Mouse (Mus musculus) layer of hippocampus, adult 11-12 months (tissue): ENCODE measurements around the gene Eno2.
"Not testable (repeated sequence)": the region's sequence is repeated elsewhere in the genome, so short reads cannot be mapped to it uniquely, and the experiment has no call there.

Experiments
- DNase-seq: peaks from one replicate; pipeline ENCODE4 v3.0.0; 2022; ENCODE audit warnings: low spot score

Gene Eno2

DNA sequence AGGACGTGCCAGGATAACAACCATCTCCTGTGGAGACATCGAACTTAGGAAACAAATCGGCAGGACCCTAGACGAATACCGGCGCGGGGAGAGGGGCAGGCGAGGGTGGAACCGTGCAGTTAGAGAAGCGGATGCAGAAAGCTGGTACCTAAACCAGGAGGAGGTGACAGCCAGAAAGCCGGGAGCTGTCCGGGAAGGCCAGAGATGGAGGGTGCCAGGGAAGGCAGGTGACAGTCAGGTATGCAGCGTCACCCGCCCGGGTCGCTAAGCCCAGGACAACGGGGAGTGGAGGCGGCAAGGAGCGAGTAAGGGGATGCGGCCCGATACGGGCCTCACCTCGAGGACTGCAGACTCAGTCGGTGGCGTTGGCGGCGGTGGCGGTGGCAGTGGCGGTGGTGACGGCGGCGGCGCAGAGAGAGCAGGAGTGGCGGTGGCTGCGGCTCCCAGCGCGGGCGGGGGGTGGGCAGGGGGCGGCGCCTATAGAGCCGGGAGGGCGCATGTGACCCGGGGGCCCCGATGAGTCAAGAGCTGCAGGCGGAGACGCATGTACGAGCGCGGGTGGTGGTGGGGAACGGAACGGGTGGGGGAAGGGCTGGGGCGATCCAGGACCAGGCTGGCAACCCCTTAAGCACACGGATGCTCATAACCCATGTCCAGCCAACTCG is at the start of gene Eno2:
Gene Eno2, minus strand, starts transcription at position 573 of the 665 bp plus-strand sequence.
- DNase-seq = peak; percentile 80

GRCm38 (mm10) chr6:124817971-124818370 is 48.5 kb upstream of the Eno2 start:
- DNase-seq = no peak

GRCm38 (mm10) chr6:124817563-124817962 is 48.1 kb upstream of the Eno2 start:
- DNase-seq = no peak

DNA sequence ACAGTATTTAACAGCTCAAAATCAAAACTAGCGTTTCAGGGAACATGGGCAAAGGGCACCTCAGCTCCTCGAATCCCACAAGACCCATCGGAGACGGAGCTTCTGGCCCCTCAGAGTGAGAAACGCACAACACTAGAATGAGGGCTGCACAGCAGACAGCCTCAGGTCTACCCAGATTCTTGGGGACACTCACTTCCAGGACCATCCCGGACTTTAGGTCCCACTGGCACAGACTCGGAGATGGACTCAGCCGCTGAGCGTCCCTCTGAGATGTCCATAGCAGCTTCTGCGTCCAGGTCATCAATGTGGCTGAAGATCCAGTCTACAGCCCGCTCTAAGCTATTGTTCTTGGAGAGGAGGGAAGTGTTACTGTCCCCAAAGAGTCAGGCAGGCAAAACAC is 47.7 kb upstream of the Eno2 start:
- no peak for DNase-seq

GRCm38 (mm10) chr6:124816611-124817010 is 47.1 kb upstream of the Eno2 start:
- DNase-seq = no peak

GRCm38 (mm10) chr6:124814858-124815774 is 45.6 kb upstream of the Eno2 start:
- no peak for DNase-seq

GRCm38 (mm10) chr6:124814448-124814847 is 45.0 kb upstream of the Eno2 start:
- no peak for DNase-seq

- peak; percentile 92 for DNase-seq
These were observed 44.5 kb upstream of the Eno2 start, which contains the start of gene Tpi1 for GRCm38 (mm10) chr6:124813933-124814332. Gene Tpi1 (minus strand): TSS chr6:124814296.

DNA sequence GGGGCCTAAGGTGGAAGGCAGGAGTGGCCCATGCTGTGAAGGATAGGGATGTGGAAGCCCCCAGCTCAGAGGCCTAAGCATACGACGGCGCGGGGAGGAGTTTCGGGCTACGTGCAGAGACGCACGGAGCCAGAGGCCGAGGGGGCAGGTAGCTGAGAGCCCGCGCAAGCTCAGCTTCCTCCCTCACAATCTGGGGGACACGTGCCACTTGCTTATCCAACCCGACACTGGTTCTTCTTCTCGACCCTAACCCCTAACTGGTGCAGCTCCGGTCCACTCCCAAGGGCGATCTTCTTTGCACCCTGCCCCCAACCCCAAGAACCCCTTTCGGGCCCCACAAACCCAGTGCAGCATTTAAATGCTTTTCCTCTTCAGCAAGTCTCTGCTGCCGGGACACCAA is 44.0 kb upstream of the Eno2 start:
- DNase-seq = peak; percentile 74

GRCm38 (mm10) chr6:124812848-124813247 is 43.4 kb upstream of the Eno2 start:
- no peak for DNase-seq

DNA sequence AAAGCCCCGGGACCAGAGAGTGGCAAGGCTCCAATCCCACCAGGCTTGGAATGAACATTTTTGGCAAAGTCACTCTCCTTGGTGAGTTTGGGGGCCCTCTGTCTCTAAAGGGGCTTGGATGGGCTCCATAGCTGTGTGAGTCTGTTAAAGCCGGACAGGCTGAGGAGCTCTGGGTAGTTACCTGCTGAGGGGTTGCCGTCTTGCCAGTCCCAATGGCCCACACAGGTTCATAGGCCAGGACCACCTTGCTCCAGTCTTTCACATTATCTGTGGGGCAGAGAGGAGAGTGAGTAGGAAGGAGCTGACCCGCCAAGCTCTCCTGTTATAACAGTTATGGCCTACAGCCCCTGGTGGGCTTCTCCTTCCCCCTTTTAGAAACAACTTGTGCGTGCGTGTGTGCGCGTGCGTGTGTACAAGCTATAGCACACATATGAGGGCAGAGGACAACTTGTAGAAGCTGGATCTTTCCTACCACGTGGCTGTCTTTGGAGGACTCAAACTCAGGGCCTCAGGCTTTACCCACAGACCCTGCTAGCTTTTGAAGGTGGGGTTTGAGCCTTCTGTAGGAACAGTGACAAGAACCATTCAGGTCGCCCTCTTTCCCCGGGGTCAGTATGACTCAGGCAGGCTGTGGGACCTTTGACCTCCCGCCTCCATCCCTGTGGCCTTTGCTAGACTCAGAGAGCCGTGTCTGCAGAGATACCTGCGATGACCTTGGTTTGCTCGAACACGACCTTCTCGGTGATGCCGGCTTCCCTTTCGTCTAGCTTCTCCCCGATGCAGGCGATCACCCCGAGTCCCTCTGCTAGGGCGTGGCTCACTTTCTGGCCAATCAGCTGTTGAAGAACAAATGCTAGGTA is 42.5 kb upstream of the Eno2 start:
- DNase-seq = no peak

- no peak for DNase-seq
These were observed 41.9 kb upstream of the Eno2 start for GRCm38 (mm10) chr6:124811403-124811665.

DNA sequence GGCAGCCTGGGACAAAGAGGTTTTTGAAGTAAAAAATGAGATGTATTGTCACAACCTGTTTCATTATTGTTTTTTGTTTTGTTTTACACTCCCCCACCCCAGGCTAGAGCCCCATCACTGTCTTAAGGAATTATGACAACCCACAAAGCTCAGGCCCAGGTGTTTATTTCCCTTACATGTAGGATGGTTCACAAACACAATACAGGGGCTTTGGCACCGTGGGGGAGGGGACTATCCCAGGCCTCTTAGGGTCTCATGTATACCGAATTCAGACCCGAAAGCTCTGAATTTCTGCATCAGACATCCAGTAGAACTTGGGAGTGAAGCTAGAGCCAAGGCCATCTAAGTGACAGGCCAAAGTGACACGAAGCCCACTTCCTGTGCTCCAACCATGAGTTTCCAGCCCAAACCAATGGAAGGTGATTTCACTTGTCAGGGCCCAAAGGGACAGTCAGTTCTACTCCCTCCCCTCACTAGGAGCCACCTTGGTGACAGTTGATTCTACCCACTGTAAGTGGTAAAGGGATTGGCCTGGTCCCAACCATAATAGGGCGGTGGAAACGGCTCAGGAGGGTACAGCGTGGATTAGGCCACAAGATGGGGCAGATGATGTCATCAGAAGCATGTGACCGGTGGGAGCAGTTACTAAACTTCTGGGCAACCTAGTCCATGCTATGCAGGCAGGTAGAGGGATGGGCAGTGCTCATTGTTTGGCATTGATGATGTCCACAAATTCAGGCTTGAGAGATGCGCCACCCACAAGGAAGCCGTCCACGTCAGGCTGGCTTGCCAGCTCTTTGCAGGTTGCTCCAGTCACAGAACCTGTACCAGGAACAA is 41.3 kb upstream of the Eno2 start:
- DNase-seq = not testable (repeated sequence)

DNA sequence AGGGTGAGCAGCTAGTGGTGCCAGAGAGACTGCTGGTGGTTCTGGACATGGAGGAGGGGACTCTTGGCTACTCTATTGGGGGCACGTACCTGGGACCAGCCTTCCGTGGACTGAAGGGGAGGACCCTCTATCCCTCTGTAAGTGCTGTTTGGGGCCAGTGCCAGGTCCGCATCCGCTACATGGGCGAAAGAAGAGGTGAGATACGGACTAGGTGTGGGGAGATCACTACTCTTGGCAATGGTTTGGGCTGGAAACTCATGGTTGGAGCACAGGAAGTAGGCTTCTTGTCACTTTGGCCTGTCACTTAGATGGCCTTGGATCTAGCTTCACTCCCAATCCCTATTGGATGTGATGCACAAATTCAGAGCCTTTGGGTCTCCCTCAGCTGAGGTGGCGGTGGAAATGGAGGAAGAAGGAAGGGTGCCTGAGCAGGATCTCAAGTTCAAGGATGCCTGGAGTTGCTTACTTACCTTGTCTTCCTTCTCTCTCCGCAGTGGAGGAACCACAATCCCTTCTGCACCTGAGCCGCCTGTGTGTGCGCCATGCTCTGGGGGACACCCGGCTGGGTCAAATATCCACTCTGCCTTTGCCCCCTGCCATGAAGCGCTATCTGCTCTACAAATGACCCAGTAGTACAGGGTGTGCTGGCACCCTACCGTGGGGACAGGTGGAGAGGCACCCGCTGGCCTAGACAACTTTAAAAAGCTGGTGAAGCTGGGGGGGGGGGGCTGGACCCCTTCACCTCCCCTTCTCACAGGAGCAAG is 40.5 kb upstream of the Eno2 start:
- DNase-seq = no peak

- DNase-seq = peak; percentile 81
These were observed 39.7 kb upstream of the Eno2 start for GRCm38 (mm10) chr6:124809052-124809774.

DNA sequence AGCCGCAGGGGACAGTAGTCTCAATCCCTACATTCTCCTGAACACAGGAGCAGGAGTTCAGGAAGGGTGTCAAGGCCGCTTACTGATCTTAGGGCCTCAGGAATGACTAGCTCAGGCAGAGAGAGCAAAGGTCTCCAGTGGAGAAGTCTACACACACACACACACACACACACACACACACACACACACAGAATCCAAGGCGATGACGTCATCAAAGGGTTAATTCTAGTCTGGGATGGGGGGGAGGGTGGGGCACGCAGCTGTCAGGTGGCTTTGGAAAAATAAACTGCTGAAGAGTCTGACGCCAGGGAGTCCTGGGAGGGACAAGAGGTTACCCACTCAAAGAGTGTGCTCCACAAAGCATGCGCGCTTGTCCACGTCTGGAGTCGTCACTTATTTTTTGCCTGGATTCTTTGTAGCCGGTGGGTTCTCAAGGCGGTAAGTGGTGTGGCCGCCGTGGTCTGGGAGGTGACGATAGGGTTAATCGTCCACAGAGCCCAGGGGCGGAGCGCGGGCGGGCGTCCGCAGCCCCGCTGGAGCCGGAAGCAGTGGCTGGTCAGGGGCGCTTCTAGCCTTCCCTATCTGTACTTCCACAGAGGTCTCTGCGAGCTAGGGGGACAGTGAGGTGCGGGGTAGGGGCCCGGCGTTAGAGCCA is 39.0 kb upstream of the Eno2 start, which contains the start of gene Spsb2:
Gene Spsb2, plus strand, starts transcription at position 304 of the 655 bp plus-strand sequence.
- peak; percentile 56 for DNase-seq

GRCm38 (mm10) chr6:124807986-124808357 is 38.5 kb upstream of the Eno2 start:
- DNase-seq = no peak

DNA sequence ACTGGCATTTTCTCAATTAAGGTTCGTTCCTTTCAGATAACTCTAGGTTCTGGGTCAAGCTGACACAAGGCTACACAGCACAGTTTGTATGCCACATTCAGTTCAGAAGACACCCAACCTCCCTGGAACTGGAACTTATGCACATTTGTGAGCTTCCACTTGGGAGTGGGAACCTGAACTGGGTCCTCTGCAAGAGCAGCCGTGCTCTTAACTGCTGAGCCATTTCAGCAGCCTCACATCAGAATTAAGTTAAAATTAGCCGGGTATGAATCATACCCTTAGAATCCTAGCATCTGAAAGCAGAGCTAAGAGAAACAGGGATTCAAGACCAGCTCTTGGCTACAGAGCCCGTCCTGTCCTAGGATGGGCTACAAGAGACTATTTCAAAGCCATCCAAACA is 37.9 kb upstream of the Eno2 start:
- no peak for DNase-seq

DNA sequence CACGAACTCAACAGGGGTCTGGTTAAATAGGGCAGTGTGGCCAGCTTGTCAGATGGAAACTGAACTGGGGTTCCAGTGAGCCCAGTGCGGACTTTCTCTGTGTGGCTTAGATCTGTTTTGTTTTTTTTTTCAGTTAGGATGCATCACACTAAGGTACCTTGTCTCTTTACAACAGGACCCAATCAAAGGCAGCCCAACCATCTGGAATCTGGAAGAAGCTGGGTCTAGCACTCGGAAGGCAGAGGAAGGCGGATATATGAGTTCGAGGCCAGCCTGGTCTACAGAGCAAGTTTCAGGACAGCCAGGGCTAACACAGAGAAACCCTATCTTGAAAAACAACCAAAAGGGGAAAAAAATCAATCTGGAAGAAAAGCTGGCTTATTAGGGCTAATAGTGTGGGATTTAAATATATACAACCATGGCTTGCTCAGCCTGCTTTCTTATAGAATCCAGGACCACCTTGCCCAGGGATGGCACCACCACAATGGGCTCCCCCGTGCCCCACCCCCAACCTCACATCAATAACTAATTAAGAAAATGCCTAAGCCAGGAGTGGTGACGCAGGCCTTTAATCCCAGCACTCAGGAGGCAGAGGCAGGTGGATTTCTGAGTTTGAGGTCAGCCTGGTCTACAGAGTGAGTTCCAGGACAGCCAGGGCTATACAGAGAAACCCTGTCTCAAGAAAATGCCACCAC is 37.1 kb upstream of the Eno2 start:
- DNase-seq = no peak
